Mouse (Mus musculus): ENCODE data around the gene Slc27a2.

DNA sequence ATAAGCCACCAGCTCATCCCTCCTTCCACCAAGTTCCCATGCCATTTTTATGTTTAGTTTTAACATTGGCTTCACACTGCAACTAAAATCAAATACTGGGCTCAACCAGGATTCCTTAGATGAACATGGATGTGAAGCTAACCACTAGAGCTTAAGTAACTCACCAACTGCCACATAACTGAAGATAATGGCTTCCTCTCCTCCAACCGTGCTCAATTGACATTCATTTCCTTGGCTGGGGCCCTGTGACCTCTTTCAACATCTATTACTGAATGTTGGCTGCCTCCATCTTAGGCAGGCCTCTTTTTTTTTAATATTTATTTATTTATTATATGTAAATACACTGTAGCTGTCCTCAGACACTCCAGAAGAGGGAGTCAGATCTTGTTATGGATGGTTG lies 44.0 kb upstream of the Slc27a2 start:
- TF ChIP-seq CTCF (IDR thresholded peaks at IDR 0.05; ENCODE audit: control insufficient read depth, insufficient read depth, insufficient replicate concordance, low read depth, low read length) (no peak), POLR2A (IDR thresholded peaks at IDR 0.05; ENCODE audit: control insufficient read depth, low read depth, low read length) (no peak)

Data from testis, adult 2 months (tissue).